Mouse (Mus musculus) limb, embryonic 14.5 days (tissue): ENCODE results near the gene Moap1. TPM values are rescaled to one million over a fixed set of nuclear protein-coding genes. Genes with fewer than 3 reads are reported as not detected.

Source experiments
- ATAC-seq: fragments of 200-750 bp; cut with Nextera tagmentation; 2 replicates; pipeline ENCODE4 v1.8.0; 2017; ENCODE audit warnings: low read depth, moderate number of reproducible peaks, moderate TSS enrichment; ENCODE audit not compliant: low FRiP score
- DNase-seq: peaks from one replicate; pipeline ENCODE4 v3.0.0-alpha.2; 2015; ENCODE audit warnings: low spot score
- H3K27ac ChIP-seq: fragments of 300-500 bp; sonication (generic); replicated peaks from 2 replicates; pipeline ENCODE4 v1.5.1; 2014; ENCODE audit warnings: low read depth, mild to moderate bottlenecking, low read length, moderate library complexity, mixed read lengths
- H3K27me3 ChIP-seq: fragments of 300-500 bp; sonication (generic); 2 replicates; pipeline ENCODE4 v1.6.1; 2014; ENCODE audit warnings: low read length, mixed read lengths; ENCODE audit not compliant: control insufficient read depth, insufficient read depth
- H3K36me3 ChIP-seq: fragments of 300-500 bp; sonication (generic); 2 replicates; pipeline ENCODE4 v1.6.1; 2014; ENCODE audit warnings: mild to moderate bottlenecking, low read length, moderate library complexity, mixed read lengths; ENCODE audit not compliant: control insufficient read depth, insufficient read depth
- H3K4me1 ChIP-seq: fragments of 300-500 bp; sonication (generic); 2 replicates; pipeline ENCODE4 v1.6.1; 2014; ENCODE audit warnings: antibody characterized with exemption, low read length, mixed read lengths; ENCODE audit not compliant: control insufficient read depth, insufficient read depth
- H3K4me2 ChIP-seq: fragments of 300-500 bp; sonication (generic); replicated peaks from 2 replicates; pipeline ENCODE4 v1.6.1; 2014; ENCODE audit warnings: low read depth, mild to moderate bottlenecking, low read length, moderate library complexity; ENCODE audit not compliant: severe bottlenecking
- H3K4me3 ChIP-seq: fragments of 300-500 bp; sonication (generic); replicated peaks from 2 replicates; pipeline ENCODE4 v1.5.1; 2014; ENCODE audit warnings: low read length
- H3K9ac ChIP-seq: fragments of 300-500 bp; sonication (generic); 2 replicates; pipeline ENCODE4 v1.6.1; 2014; ENCODE audit warnings: mild to moderate bottlenecking, low read depth, low read length, moderate library complexity; ENCODE audit not compliant: severe bottlenecking
- H3K9me3 ChIP-seq: fragments of 300-500 bp; sonication (generic); 2 replicates; pipeline ENCODE4 v1.6.1; 2016; ENCODE audit warnings: low read length; ENCODE audit not compliant: control insufficient read depth
- POLR2A ChIP-seq: fragments of 200-500 bp; IDR thresholded peaks from 2 replicates; pipeline ENCODE4 v1.8.0; 2012; ENCODE audit warnings: inconsistent platforms, mild to moderate bottlenecking, moderate library complexity, borderline replicate concordance; ENCODE audit not compliant: insufficient read depth, insufficient read length; ENCODE audit errors: extremely low read depth
- WGBS: fragments of 180-500 bp; shearing (Covaris S2); extraction: QIAGEN DNeasy Blood & Tissue Kit; methylation state at CpG from one replicate; pipeline ENCODE4 v1.1.7; 2014; 5-methylcytosine and 5-hydroxymethylcytosine counted together
- polyA plus RNA-seq, 2 experiments: library from polyadenylated mRNA; depleted of rRNA in 1 of 2; stranded (reverse) in 1 of 2; unstranded in 1 of 2; fragments of >200 nt; fragmentation: Nextera tagmentation in 1 of 2; extraction: Ambion mirVana in 1 of 2; gene quantifications; 2 replicates each; pipeline versions ENCODE4 v1.2.1 to v1.2.3; 2012 to 2014

Gene Moap1
- polyA plus RNA-seq, 2 experiments = 2.2 to 17.6 TPM

DNA sequence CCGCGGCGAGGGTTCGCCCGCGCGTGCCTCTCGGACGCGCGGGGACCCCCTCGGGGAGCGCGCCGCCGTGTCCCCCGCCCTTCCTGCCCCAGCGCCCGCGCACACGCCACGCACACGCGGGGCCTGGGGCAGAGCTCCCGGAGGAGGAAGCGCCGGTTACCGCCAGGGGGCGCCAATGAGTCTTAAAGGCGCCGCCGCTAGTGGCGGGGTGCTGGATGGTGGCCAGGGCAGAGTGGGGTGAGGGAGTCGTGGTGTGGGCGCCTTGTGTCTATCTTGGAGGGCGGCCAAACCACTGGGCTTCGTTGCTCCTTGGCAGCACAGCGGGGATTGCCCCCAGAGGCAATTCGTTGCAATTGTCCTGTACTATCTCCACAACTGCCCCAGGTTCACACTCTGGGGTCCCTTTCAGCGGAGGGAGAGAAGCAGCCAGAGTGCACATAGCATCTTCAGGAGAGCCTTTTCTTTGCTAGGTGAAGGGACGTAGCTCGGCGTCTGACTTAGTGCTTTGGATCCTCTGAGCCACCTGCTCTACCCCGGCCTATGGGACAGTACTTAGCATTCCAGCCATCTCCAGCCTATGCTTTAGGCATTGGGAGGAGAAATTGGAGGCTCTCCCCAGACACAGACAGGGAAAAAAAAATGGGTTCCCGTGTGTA is 38.1 kb downstream of the Moap1 start:
- 3% methylated on average over 34 of the region's 45 CpGs for WGBS
- Histone ChIP-seq H3K36me3 (no peaks in the 10 kb centered on the region), H3K9me3 (no peaks in the 10 kb centered on the region), H3K4me1 (peaks cover 23% of the 10 kb centered on the region), H3K27ac (peak overlapping the region; percentile 70; the same call in 1 of the 2 replicates), H3K9ac (peak overlapping the region; percentile 87), H3K4me2 (peak overlapping the region; percentile 94), H3K4me3 (peak overlapping the region; percentile 75), H3K27me3 (no peaks in the 10 kb centered on the region)
- DNase-seq = peak; percentile 76
- ATAC-seq = peak; percentile 77
- TF ChIP-seq POLR2A = 0 out of 2 replicates have a peak, but pooled peaks have one; percentile 12

- ATAC-seq = peak; percentile 91
- no peak for TF ChIP-seq POLR2A
- peak within 1 kb of the TSS; percentile 75 for H3K4me3 ChIP-seq
- no peaks in the 10 kb centered on the region for H3K9me3 ChIP-seq
- peak within 1 kb of the TSS; percentile 70; the same call in 1 of the 2 replicates for H3K27ac ChIP-seq
- H3K36me3 ChIP-seq = no peaks in the 10 kb centered on the region
- H3K9ac ChIP-seq = peak within 1 kb of the TSS; percentile 87
- H3K4me2 ChIP-seq = peak within 1 kb of the TSS; percentile 94
- WGBS = under 1% methylated on average over 29 of the region's 105 CpGs
- peak; percentile 38 for DNase-seq
- H3K27me3 ChIP-seq = no peaks in the 10 kb centered on the region
- H3K4me1 ChIP-seq = peaks cover 28% of the 10 kb centered on the region
Observed at GRCm38 (mm10) chr12:102704457-102705198, 38.8 kb downstream of the Moap1 start, which contains the start of gene Itpk1. TSS of gene Itpk1 (minus strand) at chr12:102704930.

- Histone ChIP-seq H3K4me2 (peak overlapping the region; percentile 94), H3K4me3 (peak overlapping the region; percentile 75), H3K9ac (peak overlapping the region; percentile 87), H3K9me3 (no peaks in the 10 kb centered on the region), H3K36me3 (no peaks in the 10 kb centered on the region), H3K27me3 (no peaks in the 10 kb centered on the region), H3K27ac (no peak overlapping the region), H3K4me1 (peaks cover 35% of the 10 kb centered on the region)
- no peak for TF ChIP-seq POLR2A
- DNase-seq (no peak), ATAC-seq (no peak)
- 6% methylated on average over 17 of the region's 17 CpGs for WGBS
Observed at GRCm38 (mm10) chr12:102703921-102704408, 39.5 kb downstream of the Moap1 start.

DNA sequence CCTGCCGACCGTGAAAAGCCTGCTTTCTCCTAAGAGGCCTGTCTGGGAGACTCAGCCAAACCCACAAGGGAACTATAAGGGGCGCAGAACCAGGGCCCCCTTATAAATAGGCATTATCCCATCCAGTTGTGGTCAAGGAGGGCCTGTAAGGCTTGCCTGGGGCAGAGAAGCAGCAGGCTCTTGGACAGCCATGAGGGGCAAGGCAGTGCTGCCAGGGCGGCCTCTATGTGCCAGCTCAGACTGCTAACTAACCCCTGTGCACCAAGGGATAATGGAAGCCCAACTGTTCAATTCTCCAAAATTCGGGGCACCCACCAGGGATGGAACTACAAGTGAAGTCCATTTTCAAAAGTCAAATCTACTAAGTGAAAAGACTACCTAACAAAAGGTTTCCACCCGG is 40.0 kb downstream of the Moap1 start:
- Histone ChIP-seq H3K4me1 (peaks cover 40% of the 10 kb centered on the region), H3K27ac (no peak overlapping the region), H3K9me3 (no peaks in the 10 kb centered on the region), H3K27me3 (no peaks in the 10 kb centered on the region), H3K4me3 (peak overlapping the region; percentile 75), H3K9ac (peak overlapping the region; percentile 87), H3K36me3 (no peaks in the 10 kb centered on the region), H3K4me2 (peak overlapping the region; percentile 94)
- WGBS = 39% methylated on average over 6 of the region's 6 CpGs
- no peak for DNase-seq
- ATAC-seq = no peak
- TF ChIP-seq POLR2A = no peak

DNA sequence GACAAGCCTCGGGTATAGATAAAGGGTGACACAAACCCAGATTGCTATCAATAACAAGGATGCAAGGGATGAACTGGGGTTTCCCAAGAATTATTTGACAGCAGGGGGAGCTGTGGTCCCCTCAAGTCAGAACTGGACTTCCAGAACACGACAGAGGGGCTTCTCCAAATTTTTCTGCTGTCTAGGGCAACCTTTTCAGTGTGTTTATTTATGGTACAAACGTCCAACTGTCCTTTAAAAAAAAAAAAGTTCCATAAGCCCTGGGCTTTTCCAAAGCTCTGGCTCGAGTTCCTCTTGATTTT is 40.4 kb downstream of the Moap1 start:
- DNase-seq (peak; percentile 46), ATAC-seq (no peak)
- Histone ChIP-seq H3K4me3 (peak overlapping the region; percentile 75), H3K9ac (peak overlapping the region; percentile 87), H3K27me3 (no peaks in the 10 kb centered on the region), H3K36me3 (no peaks in the 10 kb centered on the region), H3K4me1 (peaks cover 43% of the 10 kb centered on the region), H3K27ac (peak overlapping the region; percentile 71), H3K9me3 (no peaks in the 10 kb centered on the region), H3K4me2 (peak overlapping the region; percentile 94)
- 8% methylated on average over 4 of the region's 4 CpGs for WGBS
- TF ChIP-seq POLR2A = no peak
